Mouse (Mus musculus) CD4-positive, CD25-positive, alpha-beta regulatory T cell, adult 4 months (primary cell): ENCODE results near the gene Arhgap17. TPM values are rescaled to one million over a fixed set of nuclear protein-coding genes. Genes with fewer than 3 reads are reported as not detected.
A peak's percentile ranks its signal among the peaks of the same experiment; 100 is the strongest.

ENCODE experiments used
- ATAC-seq: one replicate; pipeline ENCODE4 v1.8.0; 2017
- polyA plus RNA-seq, 2 experiments: library from polyadenylated mRNA; unstranded; fragments of 100-300 nt; shearing (Covaris generic); gene quantifications; one replicate each; pipeline ENCODE4 v1.2.1; 2017

Arhgap17 gene
- polyA plus RNA-seq, 2 experiments from 2014 or later: 22.5 to 22.7 TPM

GRCm38 (mm10) chr7:123279797-123280196, 89.9 kb downstream of the Arhgap17 start:
- no peak for ATAC-seq

GRCm38 (mm10) chr7:123276568-123276967, 93.1 kb downstream of the Arhgap17 start:
- no peak for ATAC-seq

- ATAC-seq: peak; percentile 72
These were observed 96.7 kb downstream of the Arhgap17 start for GRCm38 (mm10) chr7:123273056-123273455.

- no peak for ATAC-seq
These were observed 111.6 kb downstream of the Arhgap17 start for GRCm38 (mm10) chr7:123258103-123258502.

- no peak for ATAC-seq
These were observed 115.3 kb downstream of the Arhgap17 start for GRCm38 (mm10) chr7:123254196-123254970.

GRCm38 (mm10) chr7:123253396-123253795, 116.3 kb downstream of the Arhgap17 start:
- ATAC-seq: no peak

GRCm38 (mm10) chr7:123251343-123251742, 118.4 kb downstream of the Arhgap17 start:
- no peak for ATAC-seq

- no peak for ATAC-seq
These were observed 121.5 kb downstream of the Arhgap17 start for GRCm38 (mm10) chr7:123248166-123248565.

GRCm38 (mm10) chr7:123246504-123247084, 123.1 kb downstream of the Arhgap17 start:
- ATAC-seq: no peak

- no peak for ATAC-seq
These were observed 124.9 kb downstream of the Arhgap17 start for GRCm38 (mm10) chr7:123244833-123245232.

- no peak for ATAC-seq
These were observed 127.5 kb downstream of the Arhgap17 start for GRCm38 (mm10) chr7:123242241-123242640.

- peak; percentile 29 for ATAC-seq
These were observed 129.7 kb downstream of the Arhgap17 start for GRCm38 (mm10) chr7:123240064-123240463.

- ATAC-seq: no peak
These were observed 131.1 kb downstream of the Arhgap17 start for GRCm38 (mm10) chr7:123238621-123239020.

GRCm38 (mm10) chr7:123235449-123235848, 134.3 kb downstream of the Arhgap17 start:
- ATAC-seq: no peak

Other genes starting within 250 kb of the Arhgap17 start
- gene Tnrc6a, start 246.0 kb downstream of the Arhgap17 start, polyA plus RNA-seq: 100 to 1,000 TPM in 1 of 2 experiments, 10 to 100 TPM in 1; 41.3 to 135 TPM
- under 1 TPM; 0.42 to 0.70 TPM for gene Slc5a11, start 155.1 kb downstream of the Arhgap17 start, polyA plus RNA-seq
- 10 to 100 TPM; 25.5 to 32.4 TPM for gene Lcmt1, start 131 bp downstream of the Arhgap17 start, polyA plus RNA-seq
- not detected for gene Aqp8, start 92.4 kb upstream of the Arhgap17 start, polyA plus RNA-seq
- under 1 TPM in 1 of 2 experiments, not detected in 1; 0.04 TPM for gene Zkscan2, start 130.5 kb upstream of the Arhgap17 start, polyA plus RNA-seq